Mouse (Mus musculus) lung, embryonic 16.5 days (tissue): ENCODE results near the gene Arhgap42. TPM values are rescaled to one million over a fixed set of nuclear protein-coding genes. Genes with fewer than 3 reads are reported as not detected.
A peak's percentile ranks its signal among the peaks of the same experiment; 100 is the strongest.

ENCODE experiments used
- ATAC-seq: fragments of 200-750 bp; cut with Nextera tagmentation; 2 replicates; pipeline ENCODE4 v1.8.0; 2017; ENCODE audit warnings: low read depth, mild to moderate bottlenecking, moderate library complexity
- H3K27ac ChIP-seq: fragments of 300-500 bp; sonication (generic); 2 replicates; pipeline ENCODE4 v1.5.1; 2014; ENCODE audit warnings: mild to moderate bottlenecking, control low read depth, low read length
- H3K27me3 ChIP-seq: fragments of 300-500 bp; sonication (generic); 2 replicates; pipeline ENCODE4 v1.6.1; 2014; ENCODE audit warnings: low read depth, low read length, mixed read lengths; ENCODE audit not compliant: control insufficient read depth, insufficient read depth
- H3K36me3 ChIP-seq: fragments of 300-500 bp; sonication (generic); 2 replicates; pipeline ENCODE4 v1.6.1; 2014; ENCODE audit warnings: low read length; ENCODE audit not compliant: control insufficient read depth, insufficient read depth
- H3K4me1 ChIP-seq: fragments of 300-500 bp; sonication (generic); replicated peaks from 2 replicates; pipeline ENCODE4 v1.6.1; 2014; ENCODE audit warnings: low read length, mixed read lengths; ENCODE audit not compliant: control insufficient read depth, insufficient read depth
- H3K4me2 ChIP-seq: fragments of 300-500 bp; sonication (generic); 2 replicates; pipeline ENCODE4 v1.6.1; 2014; ENCODE audit warnings: low read depth, low read length, control low read depth
- H3K4me3 ChIP-seq: fragments of 300-500 bp; sonication (generic); 2 replicates; pipeline ENCODE4 v1.5.1; 2014; ENCODE audit warnings: mild to moderate bottlenecking, low read length, control low read depth
- H3K9ac ChIP-seq: fragments of 300-500 bp; sonication (generic); 2 replicates; pipeline ENCODE4 v1.6.1; 2014; ENCODE audit warnings: low read length, control low read depth
- H3K9me3 ChIP-seq: fragments of 300-500 bp; sonication (generic); 2 replicates; pipeline ENCODE4 v1.6.1; 2016; ENCODE audit warnings: low read length; ENCODE audit not compliant: control insufficient read depth
- WGBS: fragments of 180-500 bp; shearing (Covaris S2); extraction: QIAGEN DNeasy Blood & Tissue Kit; methylation state at CpG from one replicate; pipeline ENCODE4 v1.1.7; 2014; 5-methylcytosine and 5-hydroxymethylcytosine counted together
- polyA plus RNA-seq: library from polyadenylated mRNA; unstranded; fragments of >200 nt; fragmentation: Nextera tagmentation; extraction: Ambion mirVana; gene quantifications from 2 replicates; pipeline ENCODE4 v1.2.1, GENCODE M21; 2015

Arhgap42 gene
- polyA plus RNA-seq, 1 experiment from 2014 or later, result 43.9 TPM

DNA sequence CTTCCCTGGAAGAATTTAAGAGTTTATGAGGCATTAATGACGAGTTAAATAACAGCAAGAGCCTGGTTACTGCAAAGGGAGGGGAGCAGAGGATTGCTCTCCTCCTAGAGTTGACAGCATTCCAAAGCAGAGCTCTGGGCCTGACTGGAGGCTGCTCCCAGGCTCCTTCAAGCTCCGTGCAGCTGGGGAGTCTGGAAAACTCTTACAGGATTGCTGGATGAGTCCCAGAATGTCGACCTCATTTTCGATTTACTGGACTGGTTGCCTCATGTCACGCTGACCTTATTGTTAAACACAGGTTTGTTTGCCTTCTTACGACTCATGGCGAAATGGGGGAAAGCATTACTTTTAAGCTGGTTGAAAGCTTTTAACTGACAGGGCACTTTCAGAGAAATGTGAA, 268.7 kb downstream of the Arhgap42 start:
- H3K4me2 ChIP-seq, result no peak overlapping the region
- ATAC-seq, result peak; percentile 66; the same call in 1 of the 2 replicates
- H3K27me3 ChIP-seq, result no peaks in the 10 kb centered on the region
- H3K4me3 ChIP-seq, result no peak overlapping the region
- no peak overlapping the region for H3K27ac ChIP-seq
- no peaks in the 10 kb centered on the region for H3K36me3 ChIP-seq
- H3K4me1 ChIP-seq, result no peaks in the 10 kb centered on the region
- no peaks in the 10 kb centered on the region for H3K9me3 ChIP-seq
- no peak overlapping the region for H3K9ac ChIP-seq
- 33% methylated on average over 7 of the region's 7 CpGs for WGBS

DNA sequence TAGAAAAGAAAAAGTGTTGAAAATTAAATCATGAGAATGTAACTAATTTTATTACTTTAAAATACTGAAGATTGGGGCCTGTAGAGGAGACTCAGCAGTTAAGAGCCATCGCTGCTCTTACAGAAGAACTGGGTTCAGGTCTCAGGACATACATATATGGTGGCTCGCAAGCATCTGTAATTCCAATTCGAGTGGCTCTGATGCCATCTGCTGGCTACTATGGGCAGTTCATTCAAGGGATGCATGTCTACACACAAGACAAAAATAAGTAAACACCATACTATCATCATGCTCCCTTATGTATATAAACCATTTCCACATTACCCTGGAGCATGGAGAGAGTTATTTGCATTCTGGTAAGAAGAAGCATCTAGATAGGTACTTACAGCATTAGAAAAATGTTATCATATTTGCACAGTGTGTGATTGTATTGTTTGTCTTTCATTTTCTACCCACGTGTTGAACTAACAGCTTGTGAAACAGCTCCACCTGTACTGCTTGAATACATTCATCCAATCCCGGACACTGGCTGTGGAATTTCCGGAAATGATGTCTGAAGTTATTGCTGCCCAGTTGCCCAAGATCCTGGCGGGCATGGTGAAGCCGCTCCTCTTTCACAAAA, 274.3 kb downstream of the Arhgap42 start:
- Histone ChIP-seq H3K9me3 (no peaks in the 10 kb centered on the region), H3K4me2 (no peak overlapping the region), H3K27ac (no peak overlapping the region), H3K4me1 (no peaks in the 10 kb centered on the region), H3K36me3 (no peaks in the 10 kb centered on the region), H3K9ac (no peak overlapping the region), H3K27me3 (no peaks in the 10 kb centered on the region), H3K4me3 (no peak overlapping the region)
- peak; percentile 31; the same call in 1 of the 2 replicates for ATAC-seq
- 56% methylated on average over 8 of the region's 8 CpGs for WGBS

DNA sequence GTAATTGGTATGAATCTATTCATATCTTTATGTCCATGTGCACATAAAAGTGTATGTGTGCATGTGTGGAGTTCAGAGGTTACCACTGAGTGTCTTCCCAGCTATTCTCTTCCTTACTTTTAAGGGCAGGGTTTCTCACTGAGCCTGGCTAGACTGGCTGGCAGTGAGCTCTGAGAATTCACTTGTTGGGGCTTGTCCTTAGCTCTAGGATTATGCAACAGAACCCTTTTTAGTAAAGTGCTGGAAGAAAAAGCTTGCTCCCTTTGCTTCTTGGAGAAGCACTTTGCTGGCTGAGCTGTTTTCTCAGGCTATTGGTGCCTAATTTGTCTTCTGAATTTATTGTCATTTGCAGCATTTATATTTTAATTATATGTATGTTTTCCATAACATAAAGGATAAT, 285.6 kb downstream of the Arhgap42 start:
- Histone ChIP-seq H3K4me2 (no peak overlapping the region), H3K36me3 (no peaks in the 10 kb centered on the region), H3K4me3 (no peak overlapping the region), H3K9ac (no peak overlapping the region), H3K4me1 (no peaks in the 10 kb centered on the region), H3K9me3 (no peaks in the 10 kb centered on the region), H3K27me3 (no peaks in the 10 kb centered on the region), H3K27ac (no peak overlapping the region)
- no peak for ATAC-seq
